Mouse (Mus musculus): ENCODE measurements around the gene Gm11020. TPM values are rescaled to one million over a fixed set of nuclear protein-coding genes. Genes with fewer than 3 reads are reported as not detected.

Gm11020 gene
- not detected for polyA plus RNA-seq (2015; fragmentation: Illumina TruSeq; extraction: RNeasy Lipid Tissue Mini Kit (QIAGEN cat#74804); ENCODE audit: low read depth, low replicate concordance)

GRCm38 (mm10) chr8:104321267-104321666 lies at the start of gene Gm11020:
Gm11020 (plus strand) TSS chr8:104321567.

GRCm38 (mm10) chr8:104293081-104293480 lies 28.3 kb upstream of the Gm11020 start, which contains the start of gene Cmtm2a:
Cmtm2a (minus strand) TSS chr8:104293181.

GRCm38 (mm10) chr8:104309441-104310155 lies 11.8 kb upstream of the Gm11020 start, which contains the start of the genes Gm45711 and Cmtm1:
Gm45711 (minus strand) TSS chr8:104310081.
Cmtm1 (minus strand) TSS chr8:104310145.

GRCm38 (mm10) chr8:104321930-104322329 lies 563 bp downstream of the Gm11020 start, which contains the start of gene Cmtm2b:
Cmtm2b (plus strand) TSS chr8:104322230.

GRCm38 (mm10) chr8:104339229-104339982 lies 18.0 kb downstream of the Gm11020 start, which contains the start of gene Cmtm3:
Cmtm3 (plus strand) TSS chr8:104339410.

Other genes with a start within 250 kb of the Gm11020 start
- 9.8 TPM for gene Cdh5, start 219.9 kb upstream of the Gm11020 start, polyA plus RNA-seq (2015; fragmentation: Illumina TruSeq; extraction: RNeasy Lipid Tissue Mini Kit (QIAGEN cat#74804); ENCODE audit: low read depth, low replicate concordance)
- gene Bean1, start 151.1 kb upstream of the Gm11020 start, polyA plus RNA-seq (2015; fragmentation: Illumina TruSeq; extraction: RNeasy Lipid Tissue Mini Kit (QIAGEN cat#74804); ENCODE audit: low read depth, low replicate concordance), result 10.8 TPM
- 40.2 TPM for gene Tk2, start 73.0 kb upstream of the Gm11020 start, polyA plus RNA-seq (2015; fragmentation: Illumina TruSeq; extraction: RNeasy Lipid Tissue Mini Kit (QIAGEN cat#74804); ENCODE audit: low read depth, low replicate concordance)
- gene Cklf, start 70.7 kb upstream of the Gm11020 start, polyA plus RNA-seq (2015; fragmentation: Illumina TruSeq; extraction: RNeasy Lipid Tissue Mini Kit (QIAGEN cat#74804); ENCODE audit: low read depth, low replicate concordance), result 8.0 TPM
- gene Cmtm2a, start 28.4 kb upstream of the Gm11020 start, polyA plus RNA-seq (2015; fragmentation: Illumina TruSeq; extraction: RNeasy Lipid Tissue Mini Kit (QIAGEN cat#74804); ENCODE audit: low read depth, low replicate concordance), result not detected
- gene Gm45711, start 11.5 kb upstream of the Gm11020 start, polyA plus RNA-seq (2015; fragmentation: Illumina TruSeq; extraction: RNeasy Lipid Tissue Mini Kit (QIAGEN cat#74804); ENCODE audit: low read depth, low replicate concordance), result not detected
- gene Cmtm1, start 11.4 kb upstream of the Gm11020 start, polyA plus RNA-seq (2015; fragmentation: Illumina TruSeq; extraction: RNeasy Lipid Tissue Mini Kit (QIAGEN cat#74804); ENCODE audit: low read depth, low replicate concordance), result not detected
- not detected for gene Cmtm2b, start 663 bp downstream of the Gm11020 start, polyA plus RNA-seq (2015; fragmentation: Illumina TruSeq; extraction: RNeasy Lipid Tissue Mini Kit (QIAGEN cat#74804); ENCODE audit: low read depth, low replicate concordance)
- gene Cmtm3, start 17.8 kb downstream of the Gm11020 start, polyA plus RNA-seq (2015; fragmentation: Illumina TruSeq; extraction: RNeasy Lipid Tissue Mini Kit (QIAGEN cat#74804); ENCODE audit: low read depth, low replicate concordance), result 12.5 TPM
- 43.4 TPM for gene Cmtm4, start 74.2 kb downstream of the Gm11020 start, polyA plus RNA-seq (2015; fragmentation: Illumina TruSeq; extraction: RNeasy Lipid Tissue Mini Kit (QIAGEN cat#74804); ENCODE audit: low read depth, low replicate concordance)
- gene Dync1li2, start 121.5 kb downstream of the Gm11020 start, polyA plus RNA-seq (2015; fragmentation: Illumina TruSeq; extraction: RNeasy Lipid Tissue Mini Kit (QIAGEN cat#74804); ENCODE audit: low read depth, low replicate concordance), result 132 TPM
- 0.57 TPM for gene Terb1, start 188.3 kb downstream of the Gm11020 start, polyA plus RNA-seq (2015; fragmentation: Illumina TruSeq; extraction: RNeasy Lipid Tissue Mini Kit (QIAGEN cat#74804); ENCODE audit: low read depth, low replicate concordance)
- 82.2 TPM for gene Nae1, start 213.1 kb downstream of the Gm11020 start, polyA plus RNA-seq (2015; fragmentation: Illumina TruSeq; extraction: RNeasy Lipid Tissue Mini Kit (QIAGEN cat#74804); ENCODE audit: low read depth, low replicate concordance)
- 24.0 TPM for gene Car7, start 213.1 kb downstream of the Gm11020 start, polyA plus RNA-seq (2015; fragmentation: Illumina TruSeq; extraction: RNeasy Lipid Tissue Mini Kit (QIAGEN cat#74804); ENCODE audit: low read depth, low replicate concordance)

Data from brain, adult 10 weeks (tissue).